Mouse (Mus musculus) heart, adult 2 months (tissue): Measurements from ENCODE around the gene Rhobtb1. TPM values are rescaled to one million over a fixed set of nuclear protein-coding genes. Genes with fewer than 3 reads are reported as not detected.

Experiments
- DNase-seq, 2 experiments: peaks; one replicate each; pipeline ENCODE4 v3.0.0; 2021
- H3K27ac ChIP-seq: fragments of 200-600 bp; 2 replicates; pipeline ENCODE4 v1.8.1; 2022
- H3K27me3 ChIP-seq: fragments of 200-500 bp; 2 replicates; pipeline ENCODE4 v1.6.1; 2012; ENCODE audit warnings: mild to moderate bottlenecking, low read length, inconsistent platforms, mixed read lengths; ENCODE audit not compliant: control insufficient read depth, insufficient read depth
- H3K36me3 ChIP-seq: fragments of 200-500 bp; 2 replicates; pipeline ENCODE4 v1.6.1; 2012; ENCODE audit warnings: low read length, inconsistent platforms; ENCODE audit not compliant: control insufficient read depth, insufficient read depth
- H3K4me1 ChIP-seq: fragments of 200-500 bp; 2 replicates; pipeline ENCODE4 v1.6.1; 2011; ENCODE audit warnings: low read length; ENCODE audit not compliant: control insufficient read depth, insufficient read depth
- H3K4me3 ChIP-seq: fragments of 200-600 bp; 2 replicates; pipeline ENCODE4 v1.8.1; 2022
- H3K79me2 ChIP-seq: fragments of 200-500 bp; replicated peaks from 2 replicates; pipeline ENCODE4 v1.6.1; 2012; ENCODE audit warnings: mild to moderate bottlenecking, inconsistent platforms, low read length, moderate library complexity, mixed read lengths; ENCODE audit not compliant: control insufficient read depth, insufficient read depth
- H3K9ac ChIP-seq: fragments of 200-500 bp; 2 replicates; pipeline ENCODE4 v1.6.1; 2012; ENCODE audit warnings: low read depth, mild to moderate bottlenecking, control low read depth, inconsistent platforms, low read length, mixed read lengths
- CTCF ChIP-seq: fragments of 200-600 bp; IDR thresholded peaks from 2 replicates; pipeline ENCODE4 v1.8.1; 2022; ENCODE audit warnings: antibody characterized with exemption, mild to moderate bottlenecking, moderate library complexity
- EP300 ChIP-seq: fragments of 200-500 bp; IDR thresholded peaks from 2 replicates; pipeline ENCODE4 v1.6.1; 2011; ENCODE audit warnings: low read depth, low read length, control low read depth; ENCODE audit not compliant: insufficient read depth
- POLR2A ChIP-seq: fragments of 200-500 bp; IDR thresholded peaks from 2 replicates; pipeline ENCODE4 v1.6.1; 2011; ENCODE audit warnings: mild to moderate bottlenecking, low read depth, low read length, control low read depth; ENCODE audit not compliant: insufficient read depth
- WGBS: fragments of 180-500 bp; shearing (Covaris S2); methylation state at CpG from one replicate; pipeline ENCODE4 v1.1.7; 2018; 5-methylcytosine and 5-hydroxymethylcytosine counted together
- intact Hi-C: fragments of 180-260 bp; cut with DNase I; formaldehyde crosslinking; loops from one replicate; pipeline ENCODE4 v1.15.1; 2025
- long read RNA-seq: library from polyadenylated mRNA; stranded (forward); transcript quantifications from one replicate; pipeline ENCODE4 v2.0.0, GENCODE M21; 2021
- polyA plus RNA-seq: library from polyadenylated mRNA; depleted of rRNA; stranded (reverse); fragments of >200 nt; gene quantifications from 2 replicates; pipeline ENCODE4 v1.2.3, GENCODE M21; 2012; rRNA removed
- total RNA-seq, 2 experiments: library from RNA; stranded (reverse); gene quantifications; 2 replicates each; pipeline ENCODE4 v1.2.3; 2021

The Rhobtb1 gene
- total RNA-seq, result 100 to 1,000 TPM; 123 to 160 TPM
- polyA plus RNA-seq, result 65.5 and 79.6 TPM in 2 replicates
- long read RNA-seq, full-length matches to known transcripts, result 12 of 46 reads
- long read RNA-seq, partial matches to known transcripts, result 6 of 46 reads
- long read RNA-seq, other reads (novel, unspliced or antisense), result 28 of 46 reads

DNA sequence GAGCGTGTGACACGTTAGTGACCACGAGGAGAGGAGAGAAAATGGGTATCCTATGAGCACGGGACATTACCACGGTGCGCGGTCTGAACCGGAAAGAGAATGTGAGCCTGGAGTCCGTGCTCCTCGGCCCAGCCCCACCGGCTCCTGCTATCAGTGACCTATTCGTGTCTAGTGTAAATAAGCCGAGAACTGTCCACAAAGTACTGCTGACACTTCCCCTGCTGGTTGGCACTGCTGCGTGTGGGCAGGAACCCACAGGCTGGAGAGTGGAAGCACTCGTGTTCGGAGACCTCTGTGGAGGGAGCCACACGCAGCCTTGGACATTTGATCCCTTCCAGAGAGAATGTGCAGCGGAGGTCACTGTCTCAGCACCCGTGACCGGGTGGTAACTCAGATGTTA is at the start of gene Rhobtb1:
TSS of gene Rhobtb1 (plus strand) at position 390 of the 400 bp plus-strand sequence.
- WGBS, result 63% methylated on average over 20 of the region's 20 CpGs
- H3K4me1 ChIP-seq, result no peaks in the 10 kb centered on the region
- H3K36me3 ChIP-seq, result no peaks in the 10 kb centered on the region
- H3K79me2 ChIP-seq, result no peaks in the 10 kb centered on the region
- intact Hi-C loops, result no loop called here
- TF ChIP-seq CTCF (no peak), EP300 (no peak), POLR2A (no peak)
- DNase-seq, result no peak
- no peaks in the 10 kb centered on the region for H3K27me3 ChIP-seq
- no peak within 1 kb of the TSS for H3K27ac ChIP-seq
- H3K9ac ChIP-seq, result no peak within 1 kb of the TSS
- H3K4me3 ChIP-seq, result no peak within 1 kb of the TSS

DNA sequence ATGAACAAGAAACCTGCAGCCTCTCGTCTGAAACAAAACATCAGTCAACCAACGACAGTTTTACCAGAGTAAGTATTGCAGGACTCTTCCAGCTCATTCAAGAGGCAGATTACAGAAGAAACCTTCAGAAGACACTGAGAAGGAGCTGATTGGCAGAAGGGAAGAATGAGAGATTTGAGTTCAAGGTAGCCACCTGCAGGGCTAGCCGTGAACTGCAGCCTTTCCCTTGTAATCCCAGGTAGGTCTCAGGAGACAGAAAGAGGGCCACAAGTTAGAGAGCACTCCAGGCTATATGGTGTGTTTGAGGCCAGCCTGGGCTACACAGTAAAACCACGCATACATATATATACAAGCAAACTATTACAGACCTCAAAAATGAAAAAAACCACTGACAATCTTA is 49.2 kb upstream of the Rhobtb1 start:
- TF ChIP-seq CTCF, result peak; percentile 66
- no peak for TF ChIP-seq EP300

DNA sequence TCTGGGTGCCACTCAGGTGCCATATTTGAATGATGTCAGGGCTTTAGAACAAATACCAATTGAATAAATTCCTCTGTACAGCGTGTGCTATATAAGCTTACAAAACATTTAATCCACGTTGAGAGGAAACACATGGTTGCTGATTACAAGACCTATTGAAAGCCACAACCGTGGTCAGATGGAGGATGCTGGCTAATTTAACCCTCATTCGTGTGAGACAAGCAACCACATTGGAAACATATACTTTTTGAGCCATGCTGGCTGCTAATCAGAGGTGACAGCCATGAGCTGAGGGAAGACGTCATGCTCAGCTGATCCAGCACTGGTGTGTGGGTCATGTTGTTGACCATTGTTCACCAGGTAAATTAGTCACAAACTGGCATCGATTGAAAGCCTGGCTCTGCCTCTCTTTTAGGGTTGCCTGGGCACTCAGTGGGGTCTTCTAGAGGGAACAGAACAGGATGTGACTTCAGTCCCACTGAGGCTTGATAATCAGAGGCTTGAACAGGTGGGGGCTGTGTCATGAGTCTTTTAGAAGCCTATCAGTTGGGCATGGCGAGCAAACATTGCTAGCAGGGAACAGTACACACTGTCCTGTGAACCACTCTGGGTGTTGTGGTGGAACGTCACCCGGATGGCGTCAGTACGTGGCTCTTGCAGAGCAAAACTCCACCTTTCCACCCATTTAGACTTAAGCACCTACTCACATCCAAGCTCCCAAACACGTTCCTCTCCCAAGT is 46.9 kb upstream of the Rhobtb1 start:
- intact Hi-C loops, result no loop called here
- H3K79me2 ChIP-seq, result no peaks in the 10 kb centered on the region
- H3K36me3 ChIP-seq, result no peaks in the 10 kb centered on the region
- 47% methylated on average over 12 of the region's 12 CpGs for WGBS
- TF ChIP-seq CTCF, result no peak
- no peak for TF ChIP-seq POLR2A
- TF ChIP-seq EP300, result no peak
- H3K27me3 ChIP-seq, result no peaks in the 10 kb centered on the region
- no peak overlapping the region for H3K27ac ChIP-seq
- no peaks in the 10 kb centered on the region; the same call in 1 of the 2 replicates for H3K4me1 ChIP-seq
- H3K9ac ChIP-seq, result no peak overlapping the region
- H3K4me3 ChIP-seq, result no peak overlapping the region
- DNase-seq, result no peak

More for the DNA sequence above, 49.2 kb upstream of the Rhobtb1 start:
- H3K79me2 ChIP-seq, result no peaks in the 10 kb centered on the region
- no peak overlapping the region for H3K4me3 ChIP-seq
- H3K27me3 ChIP-seq, result no peaks in the 10 kb centered on the region
- no peak overlapping the region for H3K9ac ChIP-seq
- H3K4me1 ChIP-seq, result no peaks in the 10 kb centered on the region; the same call in 1 of the 2 replicates
- H3K36me3 ChIP-seq, result no peaks in the 10 kb centered on the region
- 73% methylated on average over 4 of the region's 4 CpGs for WGBS
- DNase-seq, result peak in 1 of 2 experiments; percentile 22
- H3K27ac ChIP-seq, result no peak overlapping the region
- intact Hi-C loops, result no loop called here

DNA sequence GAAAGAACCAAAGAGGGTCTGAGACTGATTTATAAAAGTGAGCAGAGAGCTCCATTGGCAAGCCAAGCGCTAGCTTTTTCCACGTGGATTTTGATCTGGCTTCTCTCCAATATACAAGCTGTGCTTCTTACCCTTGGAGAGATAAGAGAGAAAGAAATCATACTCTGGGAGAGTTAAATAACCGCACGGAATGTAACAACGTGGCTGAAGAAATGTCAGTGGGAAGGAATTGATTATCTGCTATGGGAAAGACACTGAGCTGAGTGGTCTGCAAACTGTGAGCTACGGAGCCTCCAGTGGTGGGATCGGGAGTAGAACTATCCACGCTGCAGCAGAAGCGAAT is 46.4 kb upstream of the Rhobtb1 start:
- intact Hi-C loops, result no loop called here
- WGBS, result 47% methylated on average over 9 of the region's 9 CpGs
- no peak for TF ChIP-seq CTCF
- no peak for TF ChIP-seq POLR2A
- no peak for TF ChIP-seq EP300
- Histone ChIP-seq H3K36me3 (no peaks in the 10 kb centered on the region), H3K27ac (no peak overlapping the region), H3K4me1 (no peaks in the 10 kb centered on the region; the same call in 1 of the 2 replicates), H3K9ac (no peak overlapping the region), H3K79me2 (no peaks in the 10 kb centered on the region), H3K4me3 (no peak overlapping the region), H3K27me3 (no peaks in the 10 kb centered on the region)
- DNase-seq, result no peak

DNA sequence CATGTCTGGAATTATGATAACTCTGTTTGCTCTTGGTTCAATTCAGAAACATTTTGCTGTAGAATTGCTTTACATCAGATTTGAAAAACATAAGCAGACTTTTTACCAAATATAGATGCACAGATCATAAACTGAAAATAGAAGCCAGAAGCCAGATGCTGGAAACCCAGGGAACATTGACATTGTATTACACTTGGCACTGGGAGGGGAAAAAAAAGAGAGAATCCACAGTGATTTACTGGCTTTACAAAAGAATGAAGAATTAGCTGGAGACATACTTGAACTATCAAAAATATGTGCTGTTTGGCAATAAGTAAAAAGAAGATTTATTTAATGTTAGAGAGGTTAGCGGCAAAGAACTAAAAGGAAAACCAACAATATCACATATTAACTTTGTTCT is 44.4 kb upstream of the Rhobtb1 start:
- Histone ChIP-seq H3K79me2 (no peaks in the 10 kb centered on the region), H3K4me3 (no peak overlapping the region), H3K9ac (no peak overlapping the region), H3K4me1 (no peaks in the 10 kb centered on the region; the same call in 1 of the 2 replicates), H3K27ac (no peak overlapping the region), H3K27me3 (no peaks in the 10 kb centered on the region), H3K36me3 (no peaks in the 10 kb centered on the region)
- TF ChIP-seq POLR2A, result no peak
- no peak for TF ChIP-seq CTCF
- no peak for TF ChIP-seq EP300
- 67% methylated on average over 1 of the region's 1 CpGs for WGBS
- intact Hi-C loops, result no loop called here
- DNase-seq, result no peak

DNA sequence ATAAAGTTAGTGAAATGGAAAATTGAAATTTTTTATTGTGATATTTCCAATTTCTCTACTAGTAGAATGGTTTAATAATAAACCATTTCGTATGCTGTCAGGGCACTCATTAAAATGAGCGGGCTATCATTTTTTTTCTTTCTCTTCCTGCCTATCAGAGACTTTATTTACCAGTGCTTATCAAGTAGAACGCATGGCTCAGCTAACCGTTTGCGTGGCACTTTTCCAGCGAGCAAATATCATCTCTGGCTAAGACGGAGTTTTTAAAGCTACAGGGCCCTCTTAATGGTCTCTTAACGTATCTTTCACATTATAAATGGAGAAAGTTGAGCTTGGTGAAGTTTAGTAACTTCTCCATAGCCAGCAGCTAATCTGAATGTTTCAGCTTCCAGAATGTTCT is 44.0 kb upstream of the Rhobtb1 start:
- no peaks in the 10 kb centered on the region for H3K27me3 ChIP-seq
- TF ChIP-seq EP300 (no peak), POLR2A (no peak), CTCF (no peak)
- peak overlapping the region; percentile 13; the same call in 1 of the 2 replicates for H3K4me3 ChIP-seq
- peak in 1 of 2 experiments; percentile 8 for DNase-seq
- H3K27ac ChIP-seq, result no peak overlapping the region
- H3K4me1 ChIP-seq, result no peaks in the 10 kb centered on the region; the same call in 1 of the 2 replicates
- intact Hi-C loops, result no loop called here
- no peaks in the 10 kb centered on the region for H3K36me3 ChIP-seq
- H3K79me2 ChIP-seq, result no peaks in the 10 kb centered on the region
- H3K9ac ChIP-seq, result no peak overlapping the region
- WGBS, result 10% methylated on average over 8 of the region's 8 CpGs
